Mouse (Mus musculus) kidney, adult 9 months (tissue): ENCODE results near the gene Blnk.

Source experiments
- DNase-seq: peaks from one replicate; pipeline ENCODE4 v3.0.0; 2022

Gene Blnk

GRCm38 (mm10) chr19:40962988-40963387 lies 31.3 kb downstream of the Blnk start:
- DNase-seq: peak; percentile 47

- no peak for DNase-seq
Observed at GRCm38 (mm10) chr19:40958981-40959380, 35.4 kb downstream of the Blnk start.

GRCm38 (mm10) chr19:40946937-40947577 lies 47.3 kb downstream of the Blnk start:
- no peak for DNase-seq

- DNase-seq: no peak
Observed at GRCm38 (mm10) chr19:40943552-40943951, 50.8 kb downstream of the Blnk start.

GRCm38 (mm10) chr19:40936038-40936437 lies 58.3 kb downstream of the Blnk start:
- DNase-seq: no peak

- DNase-seq: no peak
Observed at GRCm38 (mm10) chr19:40935376-40935775, 59.0 kb downstream of the Blnk start.

- no peak for DNase-seq
Observed at GRCm38 (mm10) chr19:40931581-40932369, 62.6 kb downstream of the Blnk start.

GRCm38 (mm10) chr19:40895393-40895703 lies 99.0 kb downstream of the Blnk start:
- DNase-seq: no peak

- peak; percentile 86 for DNase-seq
Observed at GRCm38 (mm10) chr19:40894519-40895392, 99.6 kb downstream of the Blnk start, which contains the start of gene Zfp518a. Gene Zfp518a, plus strand, starts transcription at chr19:40894705.

- no peak for DNase-seq
Observed at GRCm38 (mm10) chr19:40894071-40894506, 100.2 kb downstream of the Blnk start.

GRCm38 (mm10) chr19:40888887-40889286 lies 105.4 kb downstream of the Blnk start:
- DNase-seq: no peak

GRCm38 (mm10) chr19:40881700-40882099 lies 112.6 kb downstream of the Blnk start:
- DNase-seq: no peak
